ENCODE assay signal across 15 mouse cellular contexts in genomic region chr1:18168261-18168660, GRCm38 (mm10). TPM values are rescaled to one million over a fixed set of nuclear protein-coding genes. Genes with fewer than 3 reads are reported as not detected.
DNase-seq lines count a peak whose midpoint lies in the region; ATAC-seq lines count a peak whose summit lies in the region.
"Had no signal": no experiment of that assay in that cellular context is flagged by ENCODE, and none has a peak within 500 bp of the region (broad histone marks: within the 10 kb centered on the region; RNA-seq: fewer than 3 reads in every experiment).

No protein-coding gene starts in this region.

- ATAC-seq in midbrain, embryonic 12.5 days (ENCODE audit: low FRiP score, low read depth) = peak; percentile 66

- no peaks in the 10 kb centered on the region for H3K36me3 ChIP-seq in midbrain, embryonic 12.5 days
- no peaks in the 10 kb centered on the region for H3K36me3 ChIP-seq in midbrain, embryonic 10.5 days
- no peaks in the 10 kb centered on the region for H3K36me3 ChIP-seq in heart, embryonic 10.5 days

- H3K4me3 ChIP-seq in midbrain, embryonic 12.5 days = no peak overlapping the region
- no peak overlapping the region for H3K4me3 ChIP-seq in midbrain, embryonic 10.5 days
- H3K4me3 ChIP-seq in heart, embryonic 10.5 days = no peak overlapping the region
- H3K4me3 ChIP-seq: myocyte had no signal

- no peak overlapping the region for H3K4me2 ChIP-seq in midbrain, embryonic 12.5 days (replicated peaks)

- DNase-seq in midbrain, embryonic 10.5 days (ENCODE audit: low spot score) = no peak
- peak; percentile 23 to 37 for DNase-seq in frontal cortex, postnatal 10 days (ENCODE audit: low spot score in 2 of 2)
- DNase-seq in layer of hippocampus, postnatal 25 days (ENCODE audit: extremely low spot score in 1 of 2, low spot score in 1 of 2) = peak; percentile 8 to 11
- peak; percentile 20 for DNase-seq in right cerebral cortex, postnatal 14 days
- DNase-seq in heart, postnatal 36 days = no peak
- no peak for DNase-seq in heart, embryonic 10.5 days (ENCODE audit: low spot score)
- DNase-seq in lung, postnatal 4 days = no peak
- DNase-seq: B cell, adult 2 months; gastrocnemius, postnatal 14 days had no signal

- no peaks in the 10 kb centered on the region for H3K27me3 ChIP-seq in midbrain, embryonic 12.5 days
- no peaks in the 10 kb centered on the region for H3K27me3 ChIP-seq in midbrain, embryonic 10.5 days (ENCODE audit: low read depth, poor library complexity, severe bottlenecking)
- no peaks in the 10 kb centered on the region for H3K27me3 ChIP-seq in heart, embryonic 10.5 days (ENCODE audit: insufficient read depth, poor library complexity, severe bottlenecking)

- WGBS in midbrain, embryonic 12.5 days = 62% methylated on average over 1 of the region's 1 CpGs
- 71% methylated on average over 1 of the region's 1 CpGs for WGBS in midbrain, embryonic 10.5 days
- WGBS in heart, embryonic 10.5 days = 73% methylated on average over 1 of the region's 1 CpGs

- H3K27ac ChIP-seq in midbrain, embryonic 12.5 days (replicated peaks) = no peak overlapping the region
- no peak overlapping the region for H3K27ac ChIP-seq in midbrain, embryonic 10.5 days (replicated peaks)
- H3K27ac ChIP-seq in heart, embryonic 10.5 days = no peak overlapping the region
- H3K27ac ChIP-seq: liver, embryonic 14.5 days; stomach, postnatal 0 days had no signal

- H3K9ac ChIP-seq in midbrain, embryonic 12.5 days (replicated peaks) = no peak overlapping the region
- H3K9ac ChIP-seq: liver, embryonic 14.5 days had no signal

- intact Hi-C loops in heart, postnatal 36 days (cut with DNase I) = no loop called here

- no peaks in the 10 kb centered on the region for H3K9me3 ChIP-seq in midbrain, embryonic 12.5 days
- no peaks in the 10 kb centered on the region for H3K9me3 ChIP-seq in midbrain, embryonic 10.5 days (replicated peaks)
- H3K9me3 ChIP-seq in heart, embryonic 10.5 days = no peaks in the 10 kb centered on the region

- H3K4me1 ChIP-seq in midbrain, embryonic 12.5 days = no peaks in the 10 kb centered on the region
- H3K4me1 ChIP-seq in midbrain, embryonic 10.5 days = no peaks in the 10 kb centered on the region
- no peaks in the 10 kb centered on the region for H3K4me1 ChIP-seq in heart, embryonic 10.5 days

RNA-seq across cellular contexts. Expression of gene Crisp4, which starts 22.6 kb away (rescaled TPM):
- not detected in 2 replicates for polyA plus RNA-seq in midbrain, embryonic 12.5 days (2016; fragmentation: Nextera tagmentation; extraction: Ambion mirVana)
- polyA plus RNA-seq in midbrain, embryonic 10.5 days (2016; fragmentation: Nextera tagmentation; extraction: Ambion mirVana) = not detected in 2 replicates
- not detected for total RNA-seq in layer of hippocampus, postnatal 25 days (2021)
- not detected for total RNA-seq in heart, postnatal 36 days (2021)
- polyA plus RNA-seq in heart, embryonic 10.5 days (2016; fragmentation: Nextera tagmentation; extraction: Ambion mirVana) = not detected in 2 replicates
- total RNA-seq: gastrocnemius, postnatal 14 days had no signal
- polyA plus RNA-seq: cortical plate, adult 2 months; intestine, embryonic 14.5 days; liver, embryonic 14.5 days; myocyte; stomach, postnatal 0 days had no signal

Comparison
In these comparisons a context has a peak if more than half of its experiments do, and no peak if none do; other contexts are left out.
1. DNase-seq: peak in frontal cortex, postnatal 10 days (2 of 2), layer of hippocampus, postnatal 25 days (2 of 2) and right cerebral cortex, postnatal 14 days (single experiment); none in midbrain, embryonic 10.5 days (single experiment), heart, postnatal 36 days (0 of 2), heart, embryonic 10.5 days (single experiment) and lung, postnatal 4 days (0 of 2).